Mouse (Mus musculus): ENCODE measurements around the gene Cpm.
"Not testable (repeated sequence)": the region's sequence is repeated elsewhere in the genome, so short reads cannot be mapped to it uniquely, and the experiment has no call there.

The Cpm gene

DNA sequence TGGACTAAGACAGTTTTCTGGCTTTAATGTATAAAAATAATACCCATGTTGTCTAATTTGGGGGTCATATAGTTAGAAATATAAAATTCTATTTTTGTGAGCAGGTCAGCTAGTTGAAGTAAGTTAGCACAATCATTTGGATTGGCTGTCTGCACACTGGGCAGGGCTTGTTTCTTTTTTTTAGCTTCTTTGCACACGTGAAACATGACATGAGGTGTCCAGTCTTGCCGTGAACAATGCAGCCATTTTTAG is 60.7 kb downstream of the Cpm start:
- DNase-seq, result no peak

- DNase-seq, result no peak
Measured at GRCm38 (mm10) chr10:117690770-117691296, 61.5 kb downstream of the Cpm start.

DNA sequence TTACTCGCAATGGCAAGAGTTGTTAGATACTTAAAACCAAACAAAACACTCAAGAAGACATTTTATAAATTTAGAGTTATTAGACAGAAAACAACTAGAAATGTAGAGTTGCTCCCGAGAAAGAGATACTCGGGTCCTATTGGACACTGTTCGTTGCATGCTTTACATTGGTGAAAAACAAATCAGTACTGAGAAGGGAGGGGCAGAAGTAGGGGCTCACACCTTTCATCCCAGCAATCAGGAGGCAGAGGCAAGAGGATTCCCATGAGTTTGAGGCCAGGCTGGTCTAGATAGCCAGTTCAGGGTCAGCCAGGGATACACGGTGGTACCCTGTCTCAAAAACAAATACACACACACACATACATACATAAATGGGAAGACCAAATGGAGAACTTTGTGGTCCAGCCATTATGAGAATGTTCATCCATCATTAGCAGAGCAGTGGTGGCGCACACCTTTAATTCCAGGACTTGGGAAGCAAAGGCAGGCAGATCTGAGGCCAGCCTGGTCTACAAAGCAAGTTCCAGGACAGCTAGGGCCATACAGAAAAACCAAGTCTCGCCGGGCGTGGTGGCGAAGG is 62.2 kb downstream of the Cpm start:
- DNase-seq, result no peak

GRCm38 (mm10) chr10:117692173-117692572 is 62.9 kb downstream of the Cpm start:
- no peak for DNase-seq

DNA sequence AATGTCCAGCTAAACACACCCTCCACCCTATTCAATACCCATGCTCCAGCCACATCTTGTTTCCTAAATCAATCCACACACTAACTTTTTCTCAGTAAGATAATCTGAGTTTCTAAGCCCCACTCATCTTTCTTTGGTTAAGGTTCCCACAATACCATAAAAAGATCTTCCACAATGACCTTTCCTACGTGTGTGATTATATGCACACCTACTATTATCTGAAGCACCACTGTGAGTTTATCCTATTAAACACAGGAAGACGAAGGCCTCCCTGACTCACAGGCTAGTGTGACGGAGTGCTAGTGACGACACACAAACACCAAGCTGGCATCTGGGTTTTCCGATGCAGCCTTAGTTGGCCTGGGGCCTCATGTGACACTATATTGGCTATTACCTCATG is 63.7 kb downstream of the Cpm start:
- DNase-seq, result no peak

DNA sequence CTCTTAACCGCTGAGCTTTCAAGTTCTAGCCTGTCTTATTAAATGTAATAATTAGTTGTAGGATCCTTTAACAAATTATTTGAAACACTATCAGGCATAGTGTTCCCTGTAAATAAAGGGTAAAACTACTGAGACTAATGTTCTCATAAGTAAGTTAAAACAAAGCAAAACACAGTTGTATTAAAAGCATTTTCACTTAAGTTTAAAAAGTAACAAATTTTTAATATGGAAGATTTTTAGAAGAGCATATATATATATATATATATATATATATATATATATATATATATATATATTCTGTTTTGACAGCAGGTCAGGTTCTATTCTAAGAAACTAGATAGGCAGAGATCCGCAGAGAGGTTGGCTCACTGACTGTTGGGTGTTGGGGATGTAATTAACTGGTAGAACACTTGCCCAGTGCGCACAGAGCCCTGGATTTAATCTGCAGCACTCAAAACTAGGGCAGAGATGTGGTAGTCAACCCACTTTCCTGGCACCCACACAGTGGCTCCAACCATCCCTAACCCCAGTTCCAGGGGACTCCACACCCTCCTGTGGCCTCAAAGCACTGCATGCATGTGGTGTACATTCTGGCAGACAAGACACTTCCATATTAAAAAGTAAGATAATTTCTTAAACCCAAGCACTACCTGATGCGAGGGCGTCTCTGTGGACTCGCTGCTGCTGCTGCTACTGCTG is 65.1 kb downstream of the Cpm start:
- no peak for DNase-seq

DNA sequence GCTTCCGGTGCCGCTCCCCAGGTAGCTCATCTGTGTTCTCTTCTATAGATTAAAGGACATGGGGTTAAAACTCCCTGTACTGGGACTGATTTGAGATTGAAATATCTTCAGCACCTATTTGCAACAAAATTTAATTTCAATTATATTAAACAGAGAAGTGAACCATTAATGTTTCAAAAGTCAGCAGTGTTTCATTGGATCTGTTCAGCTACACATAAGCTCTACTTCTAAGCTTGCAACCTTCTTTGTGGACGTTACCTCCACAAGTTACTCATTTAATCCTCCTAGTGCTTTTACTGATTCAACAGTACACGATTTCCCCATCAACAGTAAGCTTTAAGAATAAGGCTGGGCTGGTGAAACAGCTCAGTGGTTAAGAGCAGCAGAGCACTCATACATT is 65.7 kb downstream of the Cpm start:
- DNase-seq, result no peak

DNA sequence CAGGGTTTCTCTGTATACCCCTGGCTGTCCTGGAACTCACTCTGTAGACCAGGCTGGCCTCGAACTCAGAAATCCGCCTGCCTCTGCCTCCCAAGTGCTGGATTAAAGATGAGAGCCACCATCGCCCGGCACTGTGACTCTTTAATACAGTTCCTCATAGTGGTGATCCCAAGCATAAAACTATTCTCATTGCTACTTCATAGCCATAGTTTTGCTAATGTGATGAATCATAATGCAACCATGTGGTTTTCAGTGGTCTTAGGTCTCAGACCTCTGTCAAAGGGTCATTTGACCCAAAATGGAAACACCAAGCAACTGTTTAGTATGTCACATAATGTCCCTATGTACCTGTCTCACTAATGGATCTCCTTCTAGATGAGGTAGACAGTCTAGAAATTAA is 66.3 kb downstream of the Cpm start:
- no peak for DNase-seq

GRCm38 (mm10) chr10:117696021-117696826 is 66.9 kb downstream of the Cpm start:
- DNase-seq, result no peak

- DNase-seq, result no peak
Measured at GRCm38 (mm10) chr10:117696827-117697560, 67.7 kb downstream of the Cpm start.

GRCm38 (mm10) chr10:117697561-117698115 is 68.3 kb downstream of the Cpm start:
- DNase-seq, result no peak

DNA sequence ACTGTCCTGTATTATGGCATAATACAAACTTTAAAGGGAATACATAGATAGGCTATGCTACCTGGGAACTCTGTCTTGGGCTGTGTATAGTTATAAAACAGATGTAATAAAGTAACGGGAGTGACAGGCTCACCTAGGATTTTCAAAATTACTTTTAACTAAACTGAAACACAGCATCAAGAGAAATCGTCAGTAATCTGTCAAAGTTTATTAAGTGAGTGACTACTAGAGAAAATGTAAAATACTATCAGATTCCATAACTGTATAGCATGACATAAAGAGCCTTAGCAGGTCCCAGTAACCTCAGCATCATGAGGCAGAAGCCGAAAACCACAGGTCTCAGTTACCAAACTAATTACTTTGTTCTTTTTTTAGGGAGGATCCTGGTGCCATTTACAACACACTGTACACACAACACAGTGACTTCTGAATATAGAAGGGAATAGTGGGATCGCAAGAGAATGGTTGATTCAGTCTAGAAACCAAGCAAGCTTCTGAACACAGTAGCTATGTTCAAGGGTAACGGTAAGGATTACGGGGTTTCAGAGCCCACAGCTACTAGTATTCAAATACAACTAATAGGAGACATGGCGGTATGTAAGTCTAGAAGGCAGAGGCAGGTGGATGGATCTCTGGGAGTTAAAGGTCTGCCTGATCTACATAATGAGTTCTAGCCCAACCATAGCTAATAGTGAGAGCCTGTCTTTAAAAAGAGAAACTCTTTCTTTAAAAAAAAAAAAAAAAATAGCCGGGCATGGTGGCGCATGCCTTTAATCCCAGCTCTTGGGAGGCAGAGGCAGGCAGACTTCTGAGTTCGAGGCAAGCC is 69.2 kb downstream of the Cpm start:
- no peak for DNase-seq

- no peak for DNase-seq
Measured at GRCm38 (mm10) chr10:117699914-117700313, 70.6 kb downstream of the Cpm start.

- DNase-seq, result no peak
Measured at GRCm38 (mm10) chr10:117700450-117700849, 71.2 kb downstream of the Cpm start.

GRCm38 (mm10) chr10:117701034-117701829 is 71.9 kb downstream of the Cpm start:
- DNase-seq, result no peak

GRCm38 (mm10) chr10:117702024-117702833 is 72.9 kb downstream of the Cpm start:
- DNase-seq, result no peak

GRCm38 (mm10) chr10:117703506-117703905 is 74.2 kb downstream of the Cpm start:
- DNase-seq, result no peak

- not testable (repeated sequence) for DNase-seq
Measured at GRCm38 (mm10) chr10:117704314-117704963, 75.1 kb downstream of the Cpm start.

DNA sequence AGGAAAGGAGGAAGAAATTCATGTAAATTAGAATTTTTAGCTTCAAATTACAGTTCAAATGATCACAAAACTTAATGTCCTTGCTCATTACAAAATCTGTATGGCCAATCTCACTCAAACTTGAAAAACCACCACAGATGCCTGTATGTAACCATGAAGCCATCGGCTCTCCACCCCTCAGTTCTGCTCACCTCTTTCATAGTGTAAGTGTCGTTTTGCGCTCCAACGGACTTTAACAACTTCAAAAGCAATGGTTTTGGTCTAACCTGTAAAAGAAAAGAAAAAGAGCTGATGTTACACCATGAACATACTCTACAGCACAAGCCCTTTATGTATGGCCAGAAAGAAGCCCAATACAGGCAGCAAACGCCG is 75.7 kb downstream of the Cpm start:
- no peak for DNase-seq

- no peak for DNase-seq
Measured at GRCm38 (mm10) chr10:117705806-117706205, 76.5 kb downstream of the Cpm start.
